Mouse (Mus musculus) limb, embryonic 12.5 days (tissue): ENCODE results near the gene Pisd. TPM values are rescaled to one million over a fixed set of nuclear protein-coding genes. Genes with fewer than 3 reads are reported as not detected.
"Not testable (repeated sequence)": the region's sequence is repeated elsewhere in the genome, so short reads cannot be mapped to it uniquely, and the experiment has no call there.

Experiments used
- ATAC-seq: fragments of 200-750 bp; cut with Nextera tagmentation; 2 replicates; pipeline ENCODE4 v1.8.0; 2017; ENCODE audit warnings: low read depth, moderate TSS enrichment; ENCODE audit not compliant: insufficient number of reproducible peaks, insufficient read depth, low FRiP score, low TSS enrichment
- H3K27ac ChIP-seq: fragments of 300-500 bp; sonication (generic); 2 replicates; pipeline ENCODE4 v1.5.1; 2016; ENCODE audit warnings: mild to moderate bottlenecking, moderate library complexity
- H3K27me3 ChIP-seq: fragments of 300-500 bp; sonication (generic); 2 replicates; pipeline ENCODE4 v1.6.1; 2016; ENCODE audit warnings: mild to moderate bottlenecking, moderate library complexity
- H3K36me3 ChIP-seq: fragments of 300-500 bp; sonication (generic); 2 replicates; pipeline ENCODE4 v1.6.1; 2016; ENCODE audit warnings: mild to moderate bottlenecking, moderate library complexity
- H3K4me1 ChIP-seq: fragments of 300-500 bp; sonication (generic); replicated peaks from 2 replicates; pipeline ENCODE4 v1.6.1; 2016
- H3K4me2 ChIP-seq: fragments of 300-500 bp; sonication (generic); 2 replicates; pipeline ENCODE4 v1.6.1; 2016; ENCODE audit warnings: mild to moderate bottlenecking, moderate library complexity
- H3K4me3 ChIP-seq: fragments of 300-500 bp; sonication (generic); replicated peaks from 2 replicates; pipeline ENCODE4 v1.5.1; 2016; ENCODE audit warnings: mild to moderate bottlenecking
- H3K9ac ChIP-seq: fragments of 300-500 bp; sonication (generic); replicated peaks from 2 replicates; pipeline ENCODE4 v1.6.1; 2016; ENCODE audit warnings: mild to moderate bottlenecking, moderate library complexity
- H3K9me3 ChIP-seq: fragments of 300-500 bp; sonication (generic); 2 replicates; pipeline ENCODE4 v1.6.1; 2016; ENCODE audit warnings: mild to moderate bottlenecking, moderate library complexity
- WGBS: fragments of 180-500 bp; shearing (Covaris S2); methylation state at CpG from one replicate; pipeline ENCODE4 v1.1.7; 2016; 5-methylcytosine and 5-hydroxymethylcytosine counted together
- polyA plus RNA-seq: library from polyadenylated mRNA; unstranded; fragments of >200 nt; fragmentation: Nextera tagmentation; extraction: Ambion mirVana; gene quantifications from 2 replicates; pipeline ENCODE4 v1.2.1, GENCODE M21; 2016

Pisd gene
- polyA plus RNA-seq, 1 experiment from 2014 or later: 58.6 TPM

- Histone ChIP-seq H3K4me2 (no peak overlapping the region), H3K27me3 (no peaks in the 10 kb centered on the region), H3K9me3 (peaks cover 3% of the 10 kb centered on the region; the same call in 1 of the 2 replicates), H3K9ac (no peak overlapping the region), H3K36me3 (no peaks in the 10 kb centered on the region), H3K4me3 (no peak overlapping the region), H3K4me1 (peaks cover 4% of the 10 kb centered on the region), H3K27ac (no peak overlapping the region)
- ATAC-seq: no peak
- WGBS: 83% methylated on average over 7 of the region's 7 CpGs
These were observed 61.5 kb downstream of the Pisd start for GRCm38 (mm10) chr5:32723981-32724380.

GRCm38 (mm10) chr5:32722711-32723110, 62.7 kb downstream of the Pisd start:
- not testable (repeated sequence) for H3K27ac ChIP-seq, H3K4me3 ChIP-seq, H3K9me3 ChIP-seq, H3K9ac ChIP-seq, ATAC-seq, H3K4me1 ChIP-seq, H3K4me2 ChIP-seq, H3K36me3 ChIP-seq, H3K27me3 ChIP-seq
- 76% methylated on average over 8 of the region's 8 CpGs for WGBS

- Histone ChIP-seq H3K9ac (no peak overlapping the region), H3K36me3 (no peaks in the 10 kb centered on the region)
These were observed 63.2 kb downstream of the Pisd start for GRCm38 (mm10) chr5:32722263-32722662.

GRCm38 (mm10) chr5:32721316-32721715, 64.1 kb downstream of the Pisd start:
- Histone ChIP-seq H3K9ac (no peak overlapping the region), H3K4me3 (no peak overlapping the region), H3K27me3 (no peaks in the 10 kb centered on the region), H3K4me2 (no peak overlapping the region), H3K4me1 (peaks cover 4% of the 10 kb centered on the region), H3K9me3 (peaks cover 3% of the 10 kb centered on the region; the same call in 1 of the 2 replicates), H3K36me3 (no peaks in the 10 kb centered on the region), H3K27ac (no peak overlapping the region)
- WGBS: 52% methylated on average over 3 of the region's 3 CpGs
- ATAC-seq: no peak

More at GRCm38 (mm10) chr5:32722263-32722662, 63.2 kb downstream of the Pisd start:
- ATAC-seq: no peak
- H3K27me3 ChIP-seq: no peaks in the 10 kb centered on the region
- H3K4me1 ChIP-seq: peaks cover 4% of the 10 kb centered on the region
- WGBS: 76% methylated on average over 7 of the region's 7 CpGs
- H3K27ac ChIP-seq: no peak overlapping the region
- H3K9me3 ChIP-seq: peaks cover 3% of the 10 kb centered on the region; the same call in 1 of the 2 replicates
- H3K4me3 ChIP-seq: no peak overlapping the region
- no peak overlapping the region for H3K4me2 ChIP-seq

GRCm38 (mm10) chr5:32720416-32720815, 65.0 kb downstream of the Pisd start:
- Histone ChIP-seq H3K27ac (no peak overlapping the region), H3K9ac (no peak overlapping the region), H3K9me3 (peaks cover 2% of the 10 kb centered on the region; the same call in 1 of the 2 replicates), H3K4me3 (no peak overlapping the region), H3K36me3 (no peaks in the 10 kb centered on the region), H3K4me2 (no peak overlapping the region), H3K27me3 (no peaks in the 10 kb centered on the region), H3K4me1 (peaks cover 4% of the 10 kb centered on the region)
- ATAC-seq: no peak
- 73% methylated on average over 9 of the region's 9 CpGs for WGBS

- no peak overlapping the region for H3K27ac ChIP-seq
- no peak overlapping the region for H3K4me2 ChIP-seq
- no peak overlapping the region for H3K4me3 ChIP-seq
- H3K9me3 ChIP-seq: no peaks in the 10 kb centered on the region
- no peak for ATAC-seq
- H3K36me3 ChIP-seq: no peaks in the 10 kb centered on the region
- H3K9ac ChIP-seq: no peak overlapping the region
- no peaks in the 10 kb centered on the region for H3K27me3 ChIP-seq
- 51% methylated on average over 6 of the region's 6 CpGs for WGBS
- peaks cover 4% of the 10 kb centered on the region for H3K4me1 ChIP-seq
These were observed 66.5 kb downstream of the Pisd start for GRCm38 (mm10) chr5:32718916-32719315.

GRCm38 (mm10) chr5:32717726-32718125, 67.7 kb downstream of the Pisd start:
- Histone ChIP-seq H3K36me3 (no peaks in the 10 kb centered on the region), H3K27ac (no peak overlapping the region), H3K4me1 (peaks cover 8% of the 10 kb centered on the region), H3K27me3 (no peaks in the 10 kb centered on the region), H3K9me3 (no peaks in the 10 kb centered on the region), H3K4me3 (no peak overlapping the region), H3K4me2 (no peak overlapping the region), H3K9ac (no peak overlapping the region)
- ATAC-seq: no peak
- WGBS: 41% methylated on average over 1 of the region's 1 CpGs

GRCm38 (mm10) chr5:32713703-32714467, 71.6 kb downstream of the Pisd start:
- Histone ChIP-seq H3K4me2 (peak overlapping the region; percentile 77), H3K27me3 (no peaks in the 10 kb centered on the region), H3K4me3 (peak overlapping the region; percentile 64), H3K4me1 (peaks cover 4% of the 10 kb centered on the region; the same call in 1 of the 2 replicates), H3K9ac (peak overlapping the region; percentile 63), H3K36me3 (no peaks in the 10 kb centered on the region), H3K9me3 (no peaks in the 10 kb centered on the region), H3K27ac (peak overlapping the region; percentile 88)
- ATAC-seq: peak; percentile 98
- WGBS: under 1% methylated on average over 55 of the region's 55 CpGs

GRCm38 (mm10) chr5:32713042-32713702, 72.3 kb downstream of the Pisd start:
- no peaks in the 10 kb centered on the region for H3K36me3 ChIP-seq
- H3K4me1 ChIP-seq: peaks cover 4% of the 10 kb centered on the region; the same call in 1 of the 2 replicates
- no peaks in the 10 kb centered on the region for H3K9me3 ChIP-seq
- ATAC-seq: peak; percentile 6; the same call in 1 of the 2 replicates
- peak overlapping the region; percentile 64 for H3K4me3 ChIP-seq
- peak overlapping the region; percentile 63 for H3K9ac ChIP-seq
- H3K4me2 ChIP-seq: peak overlapping the region; percentile 77
- 32% methylated on average over 2 of the region's 2 CpGs for WGBS
- no peaks in the 10 kb centered on the region for H3K27me3 ChIP-seq
- peak overlapping the region; percentile 88 for H3K27ac ChIP-seq

GRCm38 (mm10) chr5:32712221-32713041, 73.0 kb downstream of the Pisd start:
- Histone ChIP-seq H3K4me3 (peak overlapping the region; percentile 64; the same call in 1 of the 2 replicates), H3K27me3 (no peaks in the 10 kb centered on the region), H3K27ac (no peak overlapping the region), H3K9me3 (no peaks in the 10 kb centered on the region), H3K9ac (no peak overlapping the region), H3K36me3 (no peaks in the 10 kb centered on the region), H3K4me2 (peak overlapping the region; percentile 77), H3K4me1 (peaks cover 4% of the 10 kb centered on the region; the same call in 1 of the 2 replicates)
- 69% methylated on average over 4 of the region's 4 CpGs for WGBS
- no peak for ATAC-seq

GRCm38 (mm10) chr5:32711485-32711884, 74.0 kb downstream of the Pisd start:
- H3K4me3 ChIP-seq: no peak overlapping the region
- no peaks in the 10 kb centered on the region for H3K27me3 ChIP-seq
- no peaks in the 10 kb centered on the region for H3K36me3 ChIP-seq
- WGBS: 78% methylated on average over 5 of the region's 5 CpGs
- H3K27ac ChIP-seq: no peak overlapping the region
- no peak overlapping the region for H3K4me2 ChIP-seq
- no peak for ATAC-seq
- no peaks in the 10 kb centered on the region for H3K9me3 ChIP-seq
- H3K9ac ChIP-seq: no peak overlapping the region
- peaks cover 4% of the 10 kb centered on the region; the same call in 1 of the 2 replicates for H3K4me1 ChIP-seq
